Mouse (Mus musculus) ovary, adult 10 weeks (tissue): Measurements from ENCODE around the gene Gm20914. TPM values are rescaled to one million over a fixed set of nuclear protein-coding genes. Genes with fewer than 3 reads are reported as not detected.

Experiments used
- polyA plus RNA-seq: library from polyadenylated mRNA; stranded (reverse); fragments of 350-450 nt; fragmentation: Illumina TruSeq; extraction: RNeasy Lipid Tissue Mini Kit (QIAGEN cat#74804); gene quantifications from one replicate; pipeline ENCODE4 v1.2.3, GENCODE M21; 2014

The Gm20914 gene
- not detected for polyA plus RNA-seq

GRCm38 (mm10) chrY:5725678-5726077 is at the start of gene Gm20914:
Gene Gm20914, plus strand, starts transcription at chrY:5725978.

Other genes with a start within 250 kb of the Gm20914 start
- gene Gm21854, start 69.0 kb upstream of the Gm20914 start, polyA plus RNA-seq, result not detected
- gene Gm28171, start 67.4 kb downstream of the Gm20914 start, polyA plus RNA-seq, result not detected
- gene Gm21778, start 216.5 kb downstream of the Gm20914 start, polyA plus RNA-seq, result not detected